Mouse (Mus musculus): ENCODE measurements around the gene Sh3kbp1. TPM values are rescaled to one million over a fixed set of nuclear protein-coding genes. Genes with fewer than 3 reads are reported as not detected.
A peak's percentile ranks its signal among the peaks of the same experiment; 100 is the strongest.

The Sh3kbp1 gene
- polyA plus RNA-seq, 1 experiment from 2014 or later, result 22.0 TPM

DNA sequence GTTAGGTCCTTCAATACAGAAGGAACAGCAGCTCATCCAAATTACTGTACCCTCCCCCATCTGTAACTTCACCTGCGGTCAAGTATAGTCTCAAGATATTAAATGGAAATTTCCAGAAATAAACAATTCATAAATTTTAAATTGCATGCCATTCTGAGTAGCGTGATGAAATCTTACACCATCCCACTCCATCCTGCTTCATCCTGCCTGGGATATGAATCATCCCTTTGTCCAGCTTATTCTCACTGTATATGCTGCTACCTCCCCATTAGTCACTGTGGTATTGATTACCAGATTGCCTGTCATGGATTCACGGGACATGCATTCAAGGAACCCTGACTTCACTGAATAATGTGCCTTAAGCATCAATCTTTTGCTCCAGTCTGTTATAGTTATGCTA, 104.3 kb downstream of the Sh3kbp1 start:
- Histone ChIP-seq H3K27me3 (ENCODE audit: low read depth, poor library complexity, severe bottlenecking) (peaks cover 77% of the 10 kb centered on the region), H3K4me3 (no peak overlapping the region), H3K4me1 (no peaks in the 10 kb centered on the region), H3K9me3 (replicated peaks) (no peaks in the 10 kb centered on the region), H3K27ac (no peak overlapping the region), H3K36me3 (no peaks in the 10 kb centered on the region)
- no peak for DNase-seq (ENCODE audit: low spot score)
- WGBS, result 85% methylated on average over 3 of the region's 3 CpGs

DNA sequence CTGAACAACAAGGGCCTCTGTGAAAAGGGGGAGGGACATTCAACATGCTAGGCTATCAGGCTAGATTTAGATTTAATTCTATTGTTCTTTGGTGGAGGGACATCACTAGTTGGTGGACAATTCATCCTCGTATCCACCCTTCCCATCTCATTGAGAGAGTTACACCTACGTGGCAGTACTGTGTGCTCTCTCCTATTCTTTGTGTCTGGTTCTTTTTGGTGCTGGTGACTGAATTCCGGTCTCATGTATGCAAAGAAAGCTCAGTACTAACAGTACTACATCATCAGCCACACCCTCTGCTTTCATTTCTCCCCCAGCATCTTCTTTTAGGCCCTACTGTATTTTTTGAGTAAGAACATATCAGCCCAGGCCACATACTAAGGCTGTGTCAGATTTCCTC, 105.8 kb downstream of the Sh3kbp1 start:
- no peaks in the 10 kb centered on the region for H3K9me3 ChIP-seq (replicated peaks)
- peaks cover 83% of the 10 kb centered on the region for H3K27me3 ChIP-seq (ENCODE audit: low read depth, poor library complexity, severe bottlenecking)

DNA sequence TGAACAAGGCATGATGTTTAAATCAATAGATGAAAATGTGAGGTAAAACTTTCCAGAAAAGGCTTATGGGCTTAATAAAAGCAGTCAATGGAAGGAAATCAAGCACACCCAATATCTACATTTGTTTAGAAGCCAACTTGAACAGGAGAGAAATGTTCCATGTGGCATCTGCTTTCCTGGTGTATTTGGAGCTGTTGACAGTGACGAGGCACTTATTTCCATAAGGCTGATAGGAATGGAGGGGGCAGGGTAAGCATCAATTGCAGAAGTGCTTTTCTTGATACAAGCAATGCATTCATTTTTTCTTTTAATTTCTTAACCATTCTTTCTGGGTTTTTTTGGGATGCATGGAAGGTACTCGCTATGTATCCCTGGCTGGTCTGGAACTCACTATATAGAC, 106.9 kb downstream of the Sh3kbp1 start:
- Histone ChIP-seq H3K4me1 (no peaks in the 10 kb centered on the region), H3K9me3 (replicated peaks) (no peaks in the 10 kb centered on the region), H3K36me3 (no peaks in the 10 kb centered on the region), H3K4me3 (no peak overlapping the region), H3K27me3 (ENCODE audit: low read depth, poor library complexity, severe bottlenecking) (peaks cover 82% of the 10 kb centered on the region), H3K27ac (no peak overlapping the region)
- 87% methylated on average over 2 of the region's 2 CpGs for WGBS
- no peak for DNase-seq (ENCODE audit: low spot score)

More for the DNA sequence above, 105.8 kb downstream of the Sh3kbp1 start:
- Histone ChIP-seq H3K4me3 (no peak overlapping the region), H3K4me1 (no peaks in the 10 kb centered on the region), H3K27ac (no peak overlapping the region), H3K36me3 (no peaks in the 10 kb centered on the region)
- DNase-seq (ENCODE audit: low spot score), result no peak
- 85% methylated on average over 3 of the region's 3 CpGs for WGBS

DNA sequence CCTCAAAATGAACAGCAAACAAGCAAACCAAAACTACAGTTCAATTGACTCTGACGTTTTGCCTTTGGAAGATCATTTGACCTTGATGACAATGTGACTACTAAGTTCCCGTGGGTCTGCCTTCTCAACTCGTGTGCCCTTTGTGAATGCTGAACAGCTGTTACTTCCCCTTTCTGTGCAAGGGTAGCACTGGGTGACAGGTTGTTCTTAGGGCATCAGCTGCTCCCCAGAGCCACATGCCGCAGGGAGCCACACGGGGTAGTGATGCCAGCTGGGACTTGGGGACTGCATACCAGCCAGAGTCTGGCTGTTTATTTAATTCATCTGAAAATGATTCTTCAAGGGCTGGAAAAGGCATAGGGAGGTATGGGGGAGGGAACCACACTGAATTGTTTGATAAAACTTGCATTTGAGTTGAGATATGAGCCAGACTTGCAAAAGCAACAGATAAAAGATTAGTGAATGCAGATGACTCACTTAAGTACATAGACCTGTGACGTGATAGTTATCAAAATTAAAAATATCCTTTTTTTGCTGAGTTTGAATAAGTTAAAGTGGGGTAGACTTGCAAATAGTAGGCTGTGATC, 108.5 kb downstream of the Sh3kbp1 start:
- DNase-seq (ENCODE audit: low spot score), result no peak
- 85% methylated on average over 6 of the region's 6 CpGs for WGBS
- Histone ChIP-seq H3K9me3 (replicated peaks) (no peaks in the 10 kb centered on the region), H3K4me3 (no peak overlapping the region), H3K27me3 (ENCODE audit: low read depth, poor library complexity, severe bottlenecking) (peaks cover 85% of the 10 kb centered on the region), H3K27ac (no peak overlapping the region), H3K36me3 (no peaks in the 10 kb centered on the region), H3K4me1 (no peaks in the 10 kb centered on the region)

DNA sequence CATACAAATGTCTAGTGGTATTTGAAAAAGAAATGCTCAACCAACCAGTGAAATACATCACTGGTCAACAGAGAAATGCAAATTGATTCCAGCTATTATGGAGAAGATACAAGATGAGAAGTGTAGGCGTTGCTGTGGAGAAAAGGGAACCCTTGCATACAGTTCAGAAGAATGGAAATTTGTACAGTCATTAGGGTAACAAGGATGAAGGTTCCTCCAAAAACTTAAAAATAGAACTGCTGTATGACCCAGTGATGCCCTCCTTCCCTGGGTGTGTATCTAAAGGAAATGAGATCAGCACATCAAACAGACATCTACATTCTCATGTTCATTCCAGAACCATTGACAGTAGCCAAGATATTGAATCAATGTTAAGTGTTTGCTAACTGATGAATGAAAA, 110.3 kb downstream of the Sh3kbp1 start:
- no peak for DNase-seq (ENCODE audit: low spot score)
- no peak overlapping the region for H3K4me3 ChIP-seq
- H3K27ac ChIP-seq, result no peak overlapping the region
- H3K36me3 ChIP-seq, result no peaks in the 10 kb centered on the region
- WGBS, result 88% methylated on average over 1 of the region's 1 CpGs
- no peaks in the 10 kb centered on the region for H3K9me3 ChIP-seq (replicated peaks)
- peaks cover 84% of the 10 kb centered on the region for H3K27me3 ChIP-seq (ENCODE audit: low read depth, poor library complexity, severe bottlenecking)
- H3K4me1 ChIP-seq, result no peaks in the 10 kb centered on the region

DNA sequence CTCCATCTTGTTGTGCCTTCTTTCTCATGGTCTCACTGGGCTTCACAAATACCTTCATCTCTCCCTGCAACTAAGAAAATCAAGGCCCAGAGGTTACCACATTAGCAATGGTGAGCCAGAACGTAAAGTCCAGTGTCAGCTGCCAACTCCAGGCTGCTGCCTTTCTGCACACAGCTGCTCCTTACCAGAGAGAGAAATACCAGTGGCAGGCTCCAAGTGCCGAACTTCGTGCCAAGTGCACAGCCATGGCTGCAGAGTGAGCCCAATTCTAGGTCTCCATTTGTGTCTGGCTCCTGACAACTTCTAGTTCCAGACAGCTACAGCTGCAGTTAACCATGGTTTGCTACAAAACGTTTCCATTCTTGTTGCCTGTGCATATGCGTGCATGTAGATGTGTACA, 117.0 kb downstream of the Sh3kbp1 start:
- no peaks in the 10 kb centered on the region for H3K36me3 ChIP-seq
- H3K27me3 ChIP-seq (ENCODE audit: low read depth, poor library complexity, severe bottlenecking), result peaks cover 83% of the 10 kb centered on the region
- no peak for DNase-seq (ENCODE audit: low spot score)
- no peak overlapping the region for H3K4me3 ChIP-seq
- H3K4me1 ChIP-seq, result no peaks in the 10 kb centered on the region
- H3K27ac ChIP-seq, result no peak overlapping the region
- H3K9me3 ChIP-seq (replicated peaks), result no peaks in the 10 kb centered on the region
- whole genome bisulfite sequencing, result 75% methylated on average over 5 of the region's 5 CpGs

DNA sequence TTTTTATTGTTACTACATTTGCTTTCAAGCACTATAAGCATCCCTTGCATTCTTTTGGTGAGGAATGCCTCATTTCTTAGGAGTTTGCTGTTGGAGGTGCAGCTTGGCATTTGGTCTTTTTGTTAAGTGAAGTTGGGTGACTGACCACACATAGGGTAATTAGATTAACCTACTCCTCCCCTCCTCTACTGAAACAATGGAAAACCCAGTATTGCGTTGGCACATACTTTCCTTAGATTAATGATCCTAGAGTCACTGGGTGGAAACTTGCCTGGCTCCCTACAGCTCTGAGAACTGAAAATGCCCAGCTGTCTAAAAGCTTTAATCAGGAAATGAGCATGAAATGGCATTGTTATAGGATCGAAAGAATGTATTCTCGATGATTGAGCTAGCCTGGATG, 117.5 kb downstream of the Sh3kbp1 start:
- Histone ChIP-seq H3K4me1 (no peaks in the 10 kb centered on the region), H3K4me3 (no peak overlapping the region), H3K36me3 (no peaks in the 10 kb centered on the region), H3K9me3 (replicated peaks) (no peaks in the 10 kb centered on the region), H3K27me3 (ENCODE audit: low read depth, poor library complexity, severe bottlenecking) (peaks cover 79% of the 10 kb centered on the region), H3K27ac (no peak overlapping the region)
- 72% methylated on average over 3 of the region's 3 CpGs for WGBS
- no peak for DNase-seq (ENCODE audit: low spot score)

DNA sequence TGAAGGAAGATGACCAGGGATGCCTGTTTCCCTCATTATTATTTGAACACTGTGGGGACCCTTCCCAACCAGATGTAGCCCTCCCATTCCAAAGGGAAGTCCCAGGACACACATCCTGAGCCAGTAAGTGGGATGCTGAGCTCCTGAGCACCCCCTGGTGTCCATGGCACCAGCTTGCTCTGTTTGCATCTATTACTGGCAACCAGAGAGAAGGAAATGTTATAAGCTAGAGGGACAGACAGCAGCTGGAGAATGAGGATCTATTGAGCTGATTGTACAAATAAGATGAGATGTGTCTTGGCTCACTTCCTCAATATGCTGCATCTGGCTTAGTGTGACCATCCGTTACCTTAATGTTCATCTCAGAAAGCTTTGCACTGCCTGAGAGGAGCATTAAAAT, 124.8 kb downstream of the Sh3kbp1 start:
- no peak overlapping the region for H3K27ac ChIP-seq
- no peaks in the 10 kb centered on the region for H3K36me3 ChIP-seq
- no peaks in the 10 kb centered on the region for H3K9me3 ChIP-seq (replicated peaks)
- no peaks in the 10 kb centered on the region for H3K4me1 ChIP-seq
- 88% methylated on average over 1 of the region's 1 CpGs for WGBS
- H3K4me3 ChIP-seq, result no peak overlapping the region
- peaks cover 68% of the 10 kb centered on the region for H3K27me3 ChIP-seq (ENCODE audit: low read depth, poor library complexity, severe bottlenecking)
- peak; percentile 33 for DNase-seq (ENCODE audit: low spot score)

DNA sequence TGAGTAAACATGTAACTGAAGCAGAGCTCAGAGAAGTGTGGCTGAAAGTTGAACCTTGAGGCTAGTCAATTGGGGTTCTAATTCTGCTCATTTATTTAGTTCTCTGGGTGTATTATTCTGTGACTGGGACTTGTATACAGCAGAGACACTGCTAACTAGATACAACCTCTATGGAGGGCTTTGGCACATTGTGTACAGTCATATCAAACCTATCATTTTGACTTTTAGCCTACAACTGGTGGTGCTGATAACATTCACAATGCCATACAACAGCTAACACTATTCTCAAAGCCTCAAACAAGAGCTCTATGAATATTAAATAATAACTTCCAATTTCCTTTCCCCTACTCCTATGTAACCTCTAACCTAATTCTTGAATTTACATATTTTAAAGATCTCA, 129.2 kb downstream of the Sh3kbp1 start:
- Histone ChIP-seq H3K4me3 (no peak overlapping the region), H3K27ac (no peak overlapping the region), H3K27me3 (ENCODE audit: low read depth, poor library complexity, severe bottlenecking) (peaks cover 63% of the 10 kb centered on the region), H3K36me3 (no peaks in the 10 kb centered on the region), H3K4me1 (no peaks in the 10 kb centered on the region), H3K9me3 (replicated peaks) (no peaks in the 10 kb centered on the region)
- no peak for DNase-seq (ENCODE audit: low spot score)

DNA sequence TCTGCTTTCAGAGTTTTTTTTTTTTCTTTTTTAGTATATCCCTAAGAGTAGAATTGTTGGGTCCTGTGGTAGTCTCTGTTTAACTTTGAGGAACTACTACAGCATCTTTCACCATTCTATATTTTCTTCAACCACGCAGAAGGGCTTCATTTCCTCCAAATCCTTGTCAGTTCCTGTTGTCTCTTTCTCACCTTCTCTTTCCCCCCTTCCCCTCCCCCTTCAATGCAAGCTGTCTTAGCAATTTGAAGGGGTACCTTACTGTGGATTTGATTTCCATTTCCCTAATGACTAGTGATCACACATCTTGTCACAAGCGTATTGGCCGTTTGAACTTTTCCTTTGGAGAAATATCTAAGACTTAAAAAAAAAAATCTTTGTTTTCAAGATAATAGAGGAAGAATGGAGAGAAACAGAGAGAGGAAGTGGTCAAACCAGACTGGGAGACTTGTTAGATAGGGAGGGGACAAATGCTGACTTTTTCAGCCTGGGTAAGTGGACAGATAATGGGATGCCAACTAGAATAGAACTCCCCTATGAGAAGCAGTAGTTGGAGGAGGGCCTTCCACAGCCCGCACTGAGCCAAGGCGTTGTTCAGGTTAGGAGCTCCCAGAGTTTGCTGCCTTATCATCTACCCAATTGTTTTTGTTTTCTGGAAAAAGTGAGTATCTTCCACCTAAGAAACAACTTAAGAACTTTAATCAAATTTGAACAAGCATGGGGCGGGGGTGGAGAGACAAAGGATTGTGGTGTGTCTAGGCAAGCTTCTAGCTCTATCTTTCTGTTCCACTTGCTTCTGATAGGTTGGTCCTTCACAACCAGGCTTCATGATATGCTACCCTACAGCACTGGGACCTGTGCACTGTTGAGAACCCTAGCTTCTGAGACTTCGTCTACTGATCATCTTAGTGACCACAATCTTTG, 130.1 kb downstream of the Sh3kbp1 start:
- H3K27me3 ChIP-seq (ENCODE audit: low read depth, poor library complexity, severe bottlenecking), result peaks cover 60% of the 10 kb centered on the region
- WGBS, result 90% methylated on average over 7 of the region's 7 CpGs
- no peaks in the 10 kb centered on the region for H3K9me3 ChIP-seq (replicated peaks)
- H3K27ac ChIP-seq, result no peak overlapping the region
- no peak for DNase-seq (ENCODE audit: low spot score)
- no peak overlapping the region for H3K4me3 ChIP-seq
- no peaks in the 10 kb centered on the region for H3K36me3 ChIP-seq
- H3K4me1 ChIP-seq, result no peaks in the 10 kb centered on the region

DNA sequence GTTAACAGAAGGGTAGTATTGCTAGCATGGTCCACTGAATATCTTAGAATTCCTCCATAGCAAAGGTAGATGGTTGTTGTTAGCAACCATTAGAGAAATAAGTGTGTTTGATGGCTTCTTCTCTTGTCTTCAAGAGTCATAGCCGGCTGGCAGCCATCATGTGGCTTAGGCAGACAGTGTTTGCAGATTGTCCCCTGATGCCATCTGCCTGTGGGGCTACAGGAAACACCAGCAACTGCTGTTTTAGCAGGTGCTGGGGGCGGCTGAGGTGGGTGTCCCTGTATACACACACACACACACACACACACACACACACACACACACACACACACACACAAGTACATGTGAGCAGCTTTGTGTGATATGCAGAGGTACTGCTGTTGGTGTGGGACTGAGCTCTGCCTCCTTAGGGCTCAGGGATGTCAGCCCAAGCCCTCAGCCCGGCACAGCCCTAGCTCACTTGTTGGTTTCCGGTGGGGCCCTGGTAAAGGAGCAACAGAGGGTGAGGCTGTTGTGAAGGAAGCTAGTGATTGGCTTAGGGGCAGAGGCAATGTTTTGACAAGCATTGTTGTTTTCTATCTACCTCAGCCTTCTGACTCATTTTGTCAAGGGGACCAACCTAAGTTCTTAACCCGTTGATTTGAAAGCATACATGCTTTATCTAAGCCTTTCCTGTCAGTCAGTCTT, 130.9 kb downstream of the Sh3kbp1 start:
- DNase-seq (ENCODE audit: low spot score), result no peak
- no peak overlapping the region for H3K27ac ChIP-seq
- peaks cover 58% of the 10 kb centered on the region for H3K27me3 ChIP-seq (ENCODE audit: low read depth, poor library complexity, severe bottlenecking)
- WGBS, result 94% methylated on average over 5 of the region's 5 CpGs
- H3K9me3 ChIP-seq (replicated peaks), result no peaks in the 10 kb centered on the region
- H3K4me1 ChIP-seq, result no peaks in the 10 kb centered on the region
- H3K36me3 ChIP-seq, result no peaks in the 10 kb centered on the region
- H3K4me3 ChIP-seq, result no peak overlapping the region

DNA sequence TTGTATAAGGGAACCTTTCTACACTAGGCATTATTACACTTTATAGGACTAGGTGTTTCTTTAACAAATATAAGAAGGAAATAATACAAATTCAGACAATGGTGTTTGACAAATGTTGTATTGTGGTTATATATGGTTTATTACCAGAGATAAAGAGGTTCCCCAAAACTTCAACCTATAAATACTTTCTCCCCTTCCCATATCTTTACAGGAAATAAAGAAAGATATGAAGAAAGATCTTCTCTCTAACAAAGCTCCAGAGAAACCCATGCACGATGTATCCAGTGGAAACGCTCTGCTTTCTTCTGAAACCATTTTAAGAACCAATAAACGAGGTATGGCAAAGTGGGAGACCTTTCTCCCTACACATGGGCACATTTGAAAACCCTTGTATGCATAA, 136.7 kb downstream of the Sh3kbp1 start:
- H3K4me1 ChIP-seq, result no peaks in the 10 kb centered on the region
- H3K27ac ChIP-seq, result no peak overlapping the region
- H3K36me3 ChIP-seq, result no peaks in the 10 kb centered on the region
- no peaks in the 10 kb centered on the region for H3K9me3 ChIP-seq (replicated peaks)
- H3K27me3 ChIP-seq (ENCODE audit: low read depth, poor library complexity, severe bottlenecking), result peaks cover 70% of the 10 kb centered on the region
- no peak for DNase-seq (ENCODE audit: low spot score)
- H3K4me3 ChIP-seq, result no peak overlapping the region
- 89% methylated on average over 3 of the region's 3 CpGs for WGBS

DNA sequence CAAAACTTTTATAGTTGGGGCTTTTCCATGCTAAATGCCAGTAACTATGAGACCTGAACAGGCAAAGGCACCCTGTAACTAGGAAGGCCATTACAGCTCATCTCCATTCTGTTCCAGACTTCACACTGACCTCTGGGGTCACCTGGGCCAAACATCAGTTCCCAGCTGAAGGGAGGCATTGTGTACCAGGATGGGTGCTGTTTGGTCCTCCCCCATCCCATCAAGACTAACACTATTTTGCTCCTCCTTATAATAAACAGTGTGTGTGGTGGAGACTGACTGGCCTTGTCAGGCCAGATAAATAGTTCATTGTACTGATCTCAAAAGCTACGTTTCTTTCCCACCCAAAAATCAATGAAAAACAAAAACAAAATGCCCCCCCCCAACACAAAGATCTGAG, 138.8 kb downstream of the Sh3kbp1 start:
- 88% methylated on average over 1 of the region's 1 CpGs for WGBS
- Histone ChIP-seq H3K27me3 (ENCODE audit: low read depth, poor library complexity, severe bottlenecking) (peaks cover 91% of the 10 kb centered on the region), H3K4me3 (no peak overlapping the region), H3K36me3 (no peaks in the 10 kb centered on the region), H3K27ac (no peak overlapping the region), H3K9me3 (replicated peaks) (no peaks in the 10 kb centered on the region), H3K4me1 (no peaks in the 10 kb centered on the region)
- DNase-seq (ENCODE audit: low spot score), result no peak

All from limb, embryonic 10.5 days (tissue).